Mouse (Mus musculus) megakaryocyte, embryonic 14.5 days (primary cell): ENCODE results near the gene Dph3. TPM values are rescaled to one million over a fixed set of nuclear protein-coding genes. Genes with fewer than 3 reads are reported as not detected.
"Not testable (repeated sequence)": the region's sequence is repeated elsewhere in the genome, so short reads cannot be mapped to it uniquely, and the experiment has no call there.

Experiments
- H3K27me3 ChIP-seq: replicated peaks from 2 replicates; pipeline ENCODE3; 2012; ENCODE audit warnings: inconsistent platforms
- H3K36me3 ChIP-seq: replicated peaks from 2 replicates; pipeline ENCODE3; 2012; ENCODE audit warnings: low read length, inconsistent platforms, mixed read lengths
- H3K4me1 ChIP-seq: 2 replicates; pipeline ENCODE4 v1.6.1; 2012; ENCODE audit warnings: inconsistent platforms
- H3K4me3 ChIP-seq: replicated peaks from 2 replicates; pipeline ENCODE3; 2012; ENCODE audit warnings: moderate library complexity, mild to moderate bottlenecking, inconsistent platforms
- H3K9me3 ChIP-seq: 2 replicates; pipeline ENCODE4 v1.6.1; 2012; ENCODE audit warnings: inconsistent platforms
- FLI1 ChIP-seq: IDR thresholded peaks from 2 replicates; pipeline ENCODE4 v1.6.1; 2012; ENCODE audit warnings: low read length, inconsistent platforms, mixed read lengths
- GATA1 ChIP-seq: IDR thresholded peaks from 3 replicates; pipeline ENCODE4 v1.6.1; 2012; ENCODE audit warnings: mixed read lengths, low read length, inconsistent platforms, borderline replicate concordance
- polyA plus RNA-seq: library from polyadenylated mRNA; stranded (reverse); fragments of >175 nt; gene quantifications from 2 replicates; pipeline ENCODE4 v1.2.3, GENCODE M21; 2012; ENCODE audit warnings: low replicate concordance; ENCODE audit not compliant: insufficient read depth

Gene Dph3
- polyA plus RNA-seq, result 27.8 TPM in 1 of 2 replicates, not detected in the other

- peaks cover 44% of the 10 kb centered on the region for H3K36me3 ChIP-seq
- H3K4me1 ChIP-seq, result peaks cover 46% of the 10 kb centered on the region
- peak; percentile 67; the same call in 1 of the 2 replicates for TF ChIP-seq FLI1
- TF ChIP-seq GATA1, result no peak
- peak within 1 kb of the TSS; percentile 96 for H3K4me3 ChIP-seq
- H3K27me3 ChIP-seq, result no peaks in the 10 kb centered on the region
- H3K9me3 ChIP-seq, result no peaks in the 10 kb centered on the region
Observed at GRCm38 (mm10) chr14:32085486-32086201, at the start of gene Dph3. TSS of gene Dph3 (minus strand) at chr14:32085729.

GRCm38 (mm10) chr14:32134293-32134692, 48.8 kb upstream of the Dph3 start:
- no peak overlapping the region for H3K4me3 ChIP-seq
- H3K36me3 ChIP-seq, result no peaks in the 10 kb centered on the region
- TF ChIP-seq GATA1 (no peak), FLI1 (no peak)
- H3K27me3 ChIP-seq, result peaks cover 4% of the 10 kb centered on the region
- peaks cover 63% of the 10 kb centered on the region for H3K4me1 ChIP-seq
- no peaks in the 10 kb centered on the region for H3K9me3 ChIP-seq

- Histone ChIP-seq H3K9me3 (no peaks in the 10 kb centered on the region), H3K27me3 (peaks cover 9% of the 10 kb centered on the region), H3K36me3 (no peaks in the 10 kb centered on the region), H3K4me1 (peaks cover 69% of the 10 kb centered on the region), H3K4me3 (peak overlapping the region; percentile 40)
- no peak for TF ChIP-seq GATA1
- no peak for TF ChIP-seq FLI1
Observed at GRCm38 (mm10) chr14:32131836-32132235, 46.3 kb upstream of the Dph3 start.

DNA sequence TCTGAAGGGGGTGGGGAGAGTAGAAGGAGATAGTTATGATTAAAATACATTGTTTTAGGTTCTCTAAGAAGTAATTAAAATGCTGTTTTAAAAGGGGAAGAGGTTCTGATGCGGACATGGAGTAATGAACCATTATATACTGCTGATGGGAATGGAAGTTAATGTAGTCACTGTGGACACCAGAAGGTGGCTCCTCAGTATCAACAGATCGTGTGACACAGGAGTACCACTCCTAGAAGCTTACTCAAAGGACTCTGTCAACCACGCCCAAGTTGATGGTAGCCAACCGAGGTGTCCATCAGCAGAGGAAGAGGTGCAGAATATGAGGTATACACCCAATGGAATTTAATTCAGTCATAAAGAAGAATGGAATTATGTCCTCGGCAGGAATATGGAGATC, 42.9 kb upstream of the Dph3 start:
- Histone ChIP-seq H3K27me3 (peaks cover 21% of the 10 kb centered on the region), H3K36me3 (no peaks in the 10 kb centered on the region), H3K4me3 (no peak overlapping the region), H3K4me1 (peaks cover 51% of the 10 kb centered on the region), H3K9me3 (no peaks in the 10 kb centered on the region)
- TF ChIP-seq FLI1 (no peak), GATA1 (no peak)

DNA sequence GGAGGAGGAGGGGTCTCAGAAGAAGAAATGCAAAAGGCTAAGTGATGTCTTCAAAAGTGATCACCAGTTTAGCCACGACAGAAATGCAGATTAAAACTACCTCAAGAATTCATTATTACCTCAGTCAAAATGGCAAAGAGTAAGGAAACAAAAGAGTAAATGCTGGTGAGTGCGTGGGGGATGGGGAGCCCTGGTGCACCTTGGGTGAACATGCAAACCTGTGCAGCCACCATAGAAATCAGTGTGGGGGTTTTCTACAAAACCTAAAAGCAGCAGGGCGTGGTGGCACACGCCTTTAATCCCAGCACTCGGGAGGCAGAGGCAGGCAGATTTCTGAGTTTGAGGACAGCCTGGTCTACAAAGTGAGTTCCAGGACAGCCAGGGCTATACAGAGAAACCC, 39.7 kb upstream of the Dph3 start:
- Histone ChIP-seq H3K4me1 (peaks cover 44% of the 10 kb centered on the region), H3K27me3 (peaks cover 23% of the 10 kb centered on the region)
- H3K36me3 ChIP-seq, H3K4me3 ChIP-seq, H3K9me3 ChIP-seq: not testable (repeated sequence)

DNA sequence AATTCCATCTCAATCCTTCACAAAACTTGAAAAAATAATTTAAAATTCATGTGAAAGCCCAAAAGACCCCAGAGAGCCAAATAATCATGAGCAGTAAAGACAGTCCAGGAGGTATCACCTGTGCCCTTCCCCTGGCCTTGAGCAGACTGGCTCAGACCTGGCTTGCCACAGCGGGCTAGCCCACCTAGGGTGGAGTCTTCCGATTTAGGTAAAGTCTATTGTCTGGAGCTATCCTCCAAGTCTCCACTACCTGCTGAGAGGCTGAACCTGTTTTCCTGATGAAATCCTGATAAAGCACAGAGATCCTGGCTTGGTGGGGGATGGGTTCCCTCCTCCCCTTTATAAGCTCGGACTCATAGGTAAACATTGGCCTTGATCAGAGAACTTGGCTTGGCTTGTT, 38.7 kb upstream of the Dph3 start:
- H3K4me3 ChIP-seq, result no peak overlapping the region
- TF ChIP-seq GATA1 (no peak), FLI1 (no peak)
- peaks cover 20% of the 10 kb centered on the region for H3K27me3 ChIP-seq
- H3K4me1 ChIP-seq, result peaks cover 40% of the 10 kb centered on the region
- H3K9me3 ChIP-seq, result no peaks in the 10 kb centered on the region
- H3K36me3 ChIP-seq, result no peaks in the 10 kb centered on the region

GRCm38 (mm10) chr14:32121920-32122315, 36.4 kb upstream of the Dph3 start:
- peaks cover 16% of the 10 kb centered on the region for H3K27me3 ChIP-seq
- H3K4me1 ChIP-seq, result peaks cover 27% of the 10 kb centered on the region
- H3K9me3 ChIP-seq, result no peaks in the 10 kb centered on the region
- H3K4me3 ChIP-seq, result no peak overlapping the region
- no peaks in the 10 kb centered on the region for H3K36me3 ChIP-seq
- TF ChIP-seq FLI1 (no peak), GATA1 (no peak)

DNA sequence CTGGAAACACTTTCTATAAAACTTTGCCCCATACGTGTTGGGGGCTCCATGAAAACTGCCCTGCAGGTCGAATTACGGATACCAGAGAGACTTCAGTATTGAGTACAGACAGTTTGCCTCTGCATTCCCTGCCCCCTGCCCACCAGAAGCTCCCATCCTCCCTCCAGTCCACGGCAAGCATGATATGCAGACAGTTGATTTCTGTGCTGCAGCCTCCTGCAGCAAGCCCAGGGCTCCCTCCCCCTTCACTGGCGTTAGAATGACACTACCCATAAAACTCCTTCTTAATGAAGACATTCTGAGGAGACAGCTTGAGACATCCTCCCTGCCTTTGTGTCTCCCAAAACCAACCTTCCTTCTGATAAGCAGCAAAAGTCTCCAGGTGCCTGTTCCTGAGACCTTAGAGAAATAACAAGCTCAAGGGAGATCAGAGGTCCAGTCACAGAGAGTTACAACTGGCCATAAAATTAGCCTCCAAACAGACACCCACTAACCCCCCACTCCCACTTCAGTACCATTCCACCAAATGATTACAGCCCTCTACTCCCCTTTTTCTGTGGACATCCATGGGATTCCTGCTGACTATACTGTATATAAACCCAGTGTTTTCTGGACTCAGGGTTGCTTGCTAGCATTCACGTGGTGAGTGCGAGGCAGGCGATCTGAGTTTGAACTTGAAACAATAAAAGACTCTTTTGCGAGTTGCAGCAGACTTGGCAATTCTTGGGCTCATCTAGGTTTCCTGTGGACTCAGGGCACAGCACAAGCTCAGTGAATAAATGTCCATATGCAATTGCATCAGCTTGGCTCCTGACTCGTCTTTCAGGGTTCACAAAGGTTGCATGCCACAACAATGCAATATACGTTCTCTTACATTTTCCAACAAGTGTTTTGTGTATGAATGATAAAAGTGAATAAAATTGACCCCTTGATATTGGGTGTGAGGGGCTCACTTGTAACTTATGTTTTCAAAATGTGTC, 35.7 kb upstream of the Dph3 start:
- Histone ChIP-seq H3K4me1 (peaks cover 22% of the 10 kb centered on the region), H3K9me3 (no peaks in the 10 kb centered on the region), H3K27me3 (peaks cover 10% of the 10 kb centered on the region), H3K36me3 (no peaks in the 10 kb centered on the region), H3K4me3 (no peak overlapping the region)
- TF ChIP-seq GATA1 (no peak), FLI1 (no peak)

DNA sequence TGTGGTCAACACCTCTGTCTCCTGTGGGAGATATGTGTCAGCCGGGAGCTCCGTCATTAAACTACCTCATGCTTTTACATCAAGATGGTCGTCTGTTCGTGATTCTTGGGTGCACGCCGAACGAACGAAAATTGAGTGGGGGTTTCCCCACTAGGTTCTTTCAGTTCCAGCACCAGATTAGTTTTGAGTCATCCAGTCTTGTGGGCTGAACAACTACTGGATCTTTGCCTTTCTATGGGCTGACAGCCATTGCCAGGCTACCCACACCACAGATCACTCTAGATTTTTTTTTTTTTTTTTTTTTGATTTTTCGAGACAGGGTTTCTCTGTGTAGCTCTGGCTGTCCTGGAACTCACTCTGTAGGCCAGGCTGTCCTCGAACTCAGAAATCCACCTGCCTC, 26.6 kb upstream of the Dph3 start:
- H3K36me3 ChIP-seq, H3K9me3 ChIP-seq, H3K27me3 ChIP-seq, H3K4me3 ChIP-seq: not testable (repeated sequence)
- peaks cover 32% of the 10 kb centered on the region for H3K4me1 ChIP-seq

- TF ChIP-seq FLI1 (no peak), GATA1 (no peak)
- Histone ChIP-seq H3K9me3 (0 out of 2 replicates have a peak, but pooled peaks cover 8% of the 10 kb centered on the region), H3K36me3 (peaks cover 30% of the 10 kb centered on the region), H3K4me3 (no peak overlapping the region), H3K4me1 (peaks cover 11% of the 10 kb centered on the region), H3K27me3 (peaks cover 2% of the 10 kb centered on the region)
Observed at GRCm38 (mm10) chr14:32106911-32107310, 21.4 kb upstream of the Dph3 start.
